Mouse (Mus musculus) bone marrow macrophage, adult 2 months (primary cell): ENCODE data around the gene Il3.

Experiments
- CTCF ChIP-seq: IDR thresholded peaks from 2 replicates; pipeline ENCODE4 v1.5.1; 2012; ENCODE audit warnings: low read depth, mild to moderate bottlenecking, low read length, moderate library complexity
- POLR2A ChIP-seq: IDR thresholded peaks from 2 replicates; pipeline ENCODE4 v1.6.1; 2012; ENCODE audit warnings: mild to moderate bottlenecking, low read depth, low read length, borderline replicate concordance

GRCm38 (mm10) chr11:54287821-54288453 is 20.9 kb upstream of the Il3 start:
- TF ChIP-seq CTCF (no peak), POLR2A (no peak)
